Mouse (Mus musculus) MEL (cell line): ENCODE results near the gene Mbd3.

Experiments
- CTCF ChIP-seq, 3 experiments: IDR thresholded peaks in 2 of 3; conservative IDR thresholded peaks in 1 of 3; 2 replicates each; pipeline ENCODE4 v1.5.1; 2011 to 2012; ENCODE audit warnings: low read length in 3 of 3, low read depth in 2 of 3, mild to moderate bottlenecking in 2 of 3, improper control_type of control experiment in 1 of 3, inconsistent platforms in 1 of 3, mixed read lengths in 1 of 3, moderate library complexity in 1 of 3; ENCODE audit not compliant: control insufficient read depth in 1 of 3, insufficient read depth in 1 of 3, poor library complexity in 1 of 3, severe bottlenecking in 1 of 3
- MAFK ChIP-seq: IDR thresholded peaks from 2 replicates; pipeline ENCODE4 v1.6.1; 2011; ENCODE audit warnings: low read depth, mild to moderate bottlenecking, low read length, improper control_type of control experiment, borderline replicate concordance
- POLR2A ChIP-seq, 2 experiments: IDR thresholded peaks; 2 replicates each; pipeline ENCODE4 v1.6.1; 2011 to 2012; ENCODE audit warnings: low read length in 2 of 2, mild to moderate bottlenecking in 2 of 2, control low read depth in 1 of 2, improper control_type of control experiment in 1 of 2, low read depth in 1 of 2, moderate library complexity in 1 of 2; ENCODE audit not compliant: control insufficient read depth in 1 of 2, insufficient read depth in 1 of 2, poor library complexity in 1 of 2
- TAL1 ChIP-seq: IDR thresholded peaks from 2 replicates; pipeline ENCODE4 v1.6.1; 2012; ENCODE audit warnings: mild to moderate bottlenecking, inconsistent platforms, low read length, moderate library complexity, mixed read lengths
- TBP ChIP-seq: IDR thresholded peaks from 2 replicates; pipeline ENCODE4 v1.8.0; 2011; ENCODE audit warnings: low read depth, low read length, improper control_type of control experiment
- TCF12 ChIP-seq: IDR thresholded peaks from 2 replicates; pipeline ENCODE4 v1.6.1; 2014; ENCODE audit warnings: low read depth, mild to moderate bottlenecking, inconsistent platforms, low read length, improper control_type of control experiment, moderate library complexity

GRCm38 (mm10) chr10:80399191-80399972, at the start of gene Mbd3:
- TF ChIP-seq TAL1 (no peak), POLR2A (IDR thresholded peaks at IDR 0.05; ENCODE audit: control insufficient read depth in 1 of 2, insufficient read depth in 1 of 2, low read depth in 1 of 2, low read length in 2 of 2, poor library complexity in 1 of 2) (peak; percentile 93 to 98), TCF12 (peak; percentile 53), CTCF (IDR thresholded peaks at IDR 0.05 in 2 of 3, conservative IDR thresholded peaks at IDR 0.05 in 1 of 3; ENCODE audit: control insufficient read depth in 1 of 3, insufficient read depth in 1 of 3, low read depth in 2 of 3, low read length in 3 of 3, poor library complexity in 1 of 3, severe bottlenecking in 1 of 3) (no peak), MAFK (no peak), TBP (peak; percentile 95)
